Mouse (Mus musculus): Measurements from ENCODE around the gene Aup1. TPM values are rescaled to one million over a fixed set of nuclear protein-coding genes. Genes with fewer than 3 reads are reported as not detected.
A peak's percentile ranks its signal among the peaks of the same experiment; 100 is the strongest.

Aup1 gene
- polyA plus RNA-seq, 1 experiment, result 44.3 TPM

- no peaks in the 10 kb centered on the region for H3K9me3 ChIP-seq (replicated peaks; ENCODE audit: control insufficient read depth, insufficient read depth, low read length, poor library complexity, severe bottlenecking)
- H3K27me3 ChIP-seq (ENCODE audit: control insufficient read depth, insufficient read depth, low read length, poor library complexity, severe bottlenecking), result no peaks in the 10 kb centered on the region
- peak overlapping the region; percentile 84 for H3K4me3 ChIP-seq (ENCODE audit: low read depth, low read length)
- H3K36me3 ChIP-seq (ENCODE audit: control insufficient read depth, insufficient read depth, low read length, poor library complexity, severe bottlenecking), result no peaks in the 10 kb centered on the region
- no peak overlapping the region for H3K27ac ChIP-seq (ENCODE audit: insufficient read depth, low read length)
- peaks cover 1% of the 10 kb centered on the region for H3K4me1 ChIP-seq (ENCODE audit: control insufficient read depth, insufficient read depth, low read length)
- no peak for TF ChIP-seq EP300 (IDR thresholded peaks at IDR 0.05; ENCODE audit: insufficient read depth, low read depth, low read length)
- TF ChIP-seq POLR2A (IDR thresholded peaks at IDR 0.05; ENCODE audit: insufficient read depth, low read length), result no peak
- no peak for TF ChIP-seq CTCF (IDR thresholded peaks at IDR 0.05; ENCODE audit: low read depth, low read length)
- peak overlapping the region; percentile 61 for H3K9ac ChIP-seq (ENCODE audit: low read depth, poor library complexity, severe bottlenecking)
Observed at GRCm38 (mm10) chr6:83032769-83033191, 21.5 kb upstream of the Aup1 start.

- Histone ChIP-seq H3K4me1 (ENCODE audit: control insufficient read depth, insufficient read depth, low read length) (peaks cover 1% of the 10 kb centered on the region), H3K4me3 (ENCODE audit: low read depth, low read length) (peak within 1 kb of the TSS; percentile 84), H3K27ac (ENCODE audit: insufficient read depth, low read length) (peak within 1 kb of the TSS; percentile 9; the same call in 1 of the 2 replicates), H3K9me3 (replicated peaks; ENCODE audit: control insufficient read depth, insufficient read depth, low read length, poor library complexity, severe bottlenecking) (no peaks in the 10 kb centered on the region), H3K27me3 (ENCODE audit: control insufficient read depth, insufficient read depth, low read length, poor library complexity, severe bottlenecking) (no peaks in the 10 kb centered on the region), H3K9ac (ENCODE audit: low read depth, poor library complexity, severe bottlenecking) (peak within 1 kb of the TSS; percentile 61), H3K36me3 (ENCODE audit: control insufficient read depth, insufficient read depth, low read length, poor library complexity, severe bottlenecking) (no peaks in the 10 kb centered on the region)
- TF ChIP-seq POLR2A (IDR thresholded peaks at IDR 0.05; ENCODE audit: insufficient read depth, low read length) (no peak), EP300 (IDR thresholded peaks at IDR 0.05; ENCODE audit: insufficient read depth, low read depth, low read length) (no peak), CTCF (IDR thresholded peaks at IDR 0.05; ENCODE audit: low read depth, low read length) (no peak)
Observed at GRCm38 (mm10) chr6:83033249-83034185, 20.8 kb upstream of the Aup1 start, which contains the start of the genes Dok1 and Loxl3. TSS of gene Dok1 (minus strand) at chr6:83033471. TSS of gene Loxl3 (plus strand) at chr6:83034173.

DNA sequence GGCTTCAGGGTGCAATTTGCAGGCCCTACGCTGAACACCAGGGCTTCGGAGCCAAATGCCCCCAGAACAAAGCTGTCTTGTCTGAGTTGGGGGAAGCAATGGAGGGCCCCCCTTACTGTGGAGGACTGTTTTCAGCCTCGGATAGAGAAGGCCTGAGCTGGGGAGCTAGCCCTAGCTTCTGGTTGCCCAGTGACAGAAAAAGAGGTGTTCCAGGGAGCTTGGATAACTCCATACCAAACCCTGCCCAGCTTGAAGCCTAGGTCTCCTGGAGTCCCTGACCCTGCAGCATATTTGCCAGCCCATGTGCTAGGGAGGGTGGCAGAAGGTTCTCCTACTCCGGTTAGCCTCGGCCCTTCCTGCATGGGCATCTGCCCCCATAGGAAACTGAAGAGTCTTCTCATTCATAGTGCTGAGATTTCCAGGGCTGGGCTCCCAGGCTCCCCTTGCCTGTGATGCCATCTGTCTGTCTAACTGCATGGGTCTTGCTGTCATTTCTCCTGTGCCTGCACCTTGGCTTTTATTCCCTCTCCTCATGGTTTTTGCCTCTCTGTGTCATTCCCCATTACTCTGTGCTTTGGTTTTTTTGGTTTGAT is 19.8 kb upstream of the Aup1 start:
- TF ChIP-seq POLR2A (IDR thresholded peaks at IDR 0.05; ENCODE audit: insufficient read depth, low read length), result no peak
- no peak for TF ChIP-seq EP300 (IDR thresholded peaks at IDR 0.05; ENCODE audit: insufficient read depth, low read depth, low read length)
- TF ChIP-seq CTCF (IDR thresholded peaks at IDR 0.05; ENCODE audit: low read depth, low read length), result no peak
- Histone ChIP-seq H3K36me3 (ENCODE audit: control insufficient read depth, insufficient read depth, low read length, poor library complexity, severe bottlenecking) (no peaks in the 10 kb centered on the region), H3K27ac (ENCODE audit: insufficient read depth, low read length) (no peak overlapping the region), H3K9ac (ENCODE audit: low read depth, poor library complexity, severe bottlenecking) (peak overlapping the region; percentile 22; the same call in 1 of the 2 replicates), H3K27me3 (ENCODE audit: control insufficient read depth, insufficient read depth, low read length, poor library complexity, severe bottlenecking) (no peaks in the 10 kb centered on the region), H3K4me1 (ENCODE audit: control insufficient read depth, insufficient read depth, low read length) (peaks cover 1% of the 10 kb centered on the region), H3K4me3 (ENCODE audit: low read depth, low read length) (peak overlapping the region; percentile 84; the same call in 1 of the 2 replicates), H3K9me3 (replicated peaks; ENCODE audit: control insufficient read depth, insufficient read depth, low read length, poor library complexity, severe bottlenecking) (no peaks in the 10 kb centered on the region)

- TF ChIP-seq CTCF (IDR thresholded peaks at IDR 0.05; ENCODE audit: low read depth, low read length), result no peak
- TF ChIP-seq EP300 (IDR thresholded peaks at IDR 0.05; ENCODE audit: insufficient read depth, low read depth, low read length), result no peak
- TF ChIP-seq POLR2A (IDR thresholded peaks at IDR 0.05; ENCODE audit: insufficient read depth, low read length), result no peak
- Histone ChIP-seq H3K36me3 (ENCODE audit: control insufficient read depth, insufficient read depth, low read length, poor library complexity, severe bottlenecking) (no peaks in the 10 kb centered on the region), H3K9ac (ENCODE audit: low read depth, poor library complexity, severe bottlenecking) (no peak overlapping the region), H3K27ac (ENCODE audit: insufficient read depth, low read length) (no peak overlapping the region), H3K4me1 (ENCODE audit: control insufficient read depth, insufficient read depth, low read length) (peaks cover 1% of the 10 kb centered on the region), H3K9me3 (replicated peaks; ENCODE audit: control insufficient read depth, insufficient read depth, low read length, poor library complexity, severe bottlenecking) (no peaks in the 10 kb centered on the region), H3K4me3 (ENCODE audit: low read depth, low read length) (no peak overlapping the region), H3K27me3 (ENCODE audit: control insufficient read depth, insufficient read depth, low read length, poor library complexity, severe bottlenecking) (no peaks in the 10 kb centered on the region)
Observed at GRCm38 (mm10) chr6:83037188-83037587, 17.1 kb upstream of the Aup1 start.

GRCm38 (mm10) chr6:83038496-83039012 is 15.8 kb upstream of the Aup1 start:
- Histone ChIP-seq H3K36me3 (ENCODE audit: control insufficient read depth, insufficient read depth, low read length, poor library complexity, severe bottlenecking) (no peaks in the 10 kb centered on the region), H3K9ac (ENCODE audit: low read depth, poor library complexity, severe bottlenecking) (no peak overlapping the region), H3K4me3 (ENCODE audit: low read depth, low read length) (no peak overlapping the region), H3K27me3 (ENCODE audit: control insufficient read depth, insufficient read depth, low read length, poor library complexity, severe bottlenecking) (no peaks in the 10 kb centered on the region), H3K9me3 (replicated peaks; ENCODE audit: control insufficient read depth, insufficient read depth, low read length, poor library complexity, severe bottlenecking) (no peaks in the 10 kb centered on the region), H3K27ac (ENCODE audit: insufficient read depth, low read length) (no peak overlapping the region), H3K4me1 (ENCODE audit: control insufficient read depth, insufficient read depth, low read length) (peaks cover 1% of the 10 kb centered on the region)
- TF ChIP-seq CTCF (IDR thresholded peaks at IDR 0.05; ENCODE audit: low read depth, low read length) (no peak), EP300 (IDR thresholded peaks at IDR 0.05; ENCODE audit: insufficient read depth, low read depth, low read length) (no peak), POLR2A (IDR thresholded peaks at IDR 0.05; ENCODE audit: insufficient read depth, low read length) (no peak)
